Mouse (Mus musculus) hematopoietic stem cell, adult 5-6 weeks (primary cell): ENCODE data around the gene Atp6v0a4. TPM values are rescaled to one million over a fixed set of nuclear protein-coding genes. Genes with fewer than 3 reads are reported as not detected.

Experiments used
- ATAC-seq, 2 experiments: fragments of 125-278 bp in 1 of 2; replicated peaks in 1 of 2; 2 replicates each; pipeline ENCODE4 v1.8.0; 2016 to 2017; ENCODE audit warnings: inconsistent platforms in 2 of 2, mild to moderate bottlenecking in 2 of 2, moderate number of reproducible peaks in 2 of 2, low read depth in 1 of 2, moderate TSS enrichment in 1 of 2; ENCODE audit not compliant: low FRiP score in 2 of 2, poor library complexity in 2 of 2, severe bottlenecking in 2 of 2, insufficient read depth in 1 of 2, low TSS enrichment in 1 of 2
- total RNA-seq: library from RNA; stranded (forward); fragments of 172-1452, 232-1000 nt; gene quantifications from 2 replicates; pipeline ENCODE4 v1.2.3, GENCODE M21; 2017

Atp6v0a4 gene
- total RNA-seq, 1 experiment from 2014 or later = not detected

- ATAC-seq = peak in 1 of 2 experiments; percentile 29; a peak in 1 of 4 replicates
Measured at GRCm38 (mm10) chr6:38055471-38056330, 68.7 kb downstream of the Atp6v0a4 start.

GRCm38 (mm10) chr6:38049601-38050000, 74.8 kb downstream of the Atp6v0a4 start:
- ATAC-seq = no peak

- ATAC-seq = no peak; a peak in 1 of 4 replicates
Measured at GRCm38 (mm10) chr6:38048800-38049561, 75.4 kb downstream of the Atp6v0a4 start.

GRCm38 (mm10) chr6:38048003-38048402, 76.4 kb downstream of the Atp6v0a4 start:
- 0 out of 4 replicates have a peak, but pooled peaks of 1 of the 2 experiments have one; percentile 22 for ATAC-seq

- no peak for ATAC-seq
Measured at GRCm38 (mm10) chr6:38046838-38047237, 77.5 kb downstream of the Atp6v0a4 start, which contains the start of gene Svopl. Gene Svopl, minus strand, starts transcription at chr6:38046996.

GRCm38 (mm10) chr6:38032801-38033566, 91.4 kb downstream of the Atp6v0a4 start:
- no peak for ATAC-seq

- no peak for ATAC-seq
Measured at GRCm38 (mm10) chr6:38031924-38032540, 92.4 kb downstream of the Atp6v0a4 start.

- ATAC-seq = no peak
Measured at GRCm38 (mm10) chr6:38028205-38028604, 96.2 kb downstream of the Atp6v0a4 start.

GRCm38 (mm10) chr6:38027771-38028170, 96.6 kb downstream of the Atp6v0a4 start:
- no peak for ATAC-seq

- ATAC-seq = no peak
Measured at GRCm38 (mm10) chr6:38023284-38023683, 101.1 kb downstream of the Atp6v0a4 start.

GRCm38 (mm10) chr6:38021406-38021805, 103.0 kb downstream of the Atp6v0a4 start:
- ATAC-seq = no peak

GRCm38 (mm10) chr6:38012829-38013228, 111.6 kb downstream of the Atp6v0a4 start:
- no peak for ATAC-seq

- peak; percentile 46 to 62; a peak in 3 of 4 replicates for ATAC-seq
Measured at GRCm38 (mm10) chr6:38007459-38007858, 116.9 kb downstream of the Atp6v0a4 start.

Other genes starting within 250 kb of the Atp6v0a4 start
- not detected in 2 replicates for gene Svopl, start 77.6 kb downstream of the Atp6v0a4 start, total RNA-seq
- not detected in 2 replicates for gene Tmem213, start 15.3 kb downstream of the Atp6v0a4 start, total RNA-seq
- 2.7 and 3.3 TPM in 2 replicates for gene D630045J12Rik, start 129.4 kb upstream of the Atp6v0a4 start, total RNA-seq
- 5.3 and 6.9 TPM in 2 replicates for gene Zc3hav1l, start 174.7 kb upstream of the Atp6v0a4 start, total RNA-seq
- gene Zc3hav1, start 230.0 kb upstream of the Atp6v0a4 start, total RNA-seq = 59.7 and 61.6 TPM in 2 replicates